Mouse (Mus musculus): ENCODE measurements around the gene Flt3l. TPM values are rescaled to one million over a fixed set of nuclear protein-coding genes. Genes with fewer than 3 reads are reported as not detected.
"Not testable (repeated sequence)": the region's sequence is repeated elsewhere in the genome, so short reads cannot be mapped to it uniquely, and the experiment has no call there.

The Flt3l gene
- polyA plus RNA-seq, 1 experiment from 2014 or later: 3.4 TPM

- no peaks in the 10 kb centered on the region for H3K27me3 ChIP-seq
- WGBS (ENCODE audit: insufficient replicate concordance): 33% methylated on average over 5 of the region's 5 CpGs
- no peaks in the 10 kb centered on the region for H3K36me3 ChIP-seq (replicated peaks)
- no peak overlapping the region for H3K9ac ChIP-seq
- H3K27ac ChIP-seq (replicated peaks): no peak overlapping the region
- H3K4me2 ChIP-seq: no peak overlapping the region
- H3K4me3 ChIP-seq (replicated peaks): no peak overlapping the region
- H3K4me1 ChIP-seq (replicated peaks): peaks cover 25% of the 10 kb centered on the region
- no peaks in the 10 kb centered on the region for H3K9me3 ChIP-seq (replicated peaks)
- ATAC-seq (ENCODE audit: insufficient read depth): no peak
Measured at GRCm38 (mm10) chr7:45107052-45107645, 29.1 kb downstream of the Flt3l start.

GRCm38 (mm10) chr7:45106441-45106840, 29.8 kb downstream of the Flt3l start:
- H3K9me3 ChIP-seq (replicated peaks): no peaks in the 10 kb centered on the region
- H3K4me1 ChIP-seq (replicated peaks): peaks cover 21% of the 10 kb centered on the region
- WGBS (ENCODE audit: insufficient replicate concordance): 67% methylated on average over 6 of the region's 6 CpGs
- H3K27ac ChIP-seq (replicated peaks): no peak overlapping the region
- no peaks in the 10 kb centered on the region for H3K36me3 ChIP-seq (replicated peaks)
- ATAC-seq (ENCODE audit: insufficient read depth): no peak
- no peaks in the 10 kb centered on the region for H3K27me3 ChIP-seq
- H3K9ac ChIP-seq: no peak overlapping the region
- no peak overlapping the region for H3K4me2 ChIP-seq
- no peak overlapping the region for H3K4me3 ChIP-seq (replicated peaks)

- Histone ChIP-seq H3K27ac (replicated peaks) (no peak overlapping the region), H3K4me1 (replicated peaks) (peaks cover 21% of the 10 kb centered on the region), H3K9me3 (replicated peaks) (no peaks in the 10 kb centered on the region), H3K27me3 (no peaks in the 10 kb centered on the region), H3K9ac (no peak overlapping the region), H3K4me3 (replicated peaks) (no peak overlapping the region), H3K4me2 (no peak overlapping the region), H3K36me3 (replicated peaks) (no peaks in the 10 kb centered on the region)
- ATAC-seq (ENCODE audit: insufficient read depth): no peak
- 65% methylated on average over 8 of the region's 8 CpGs for WGBS (ENCODE audit: insufficient replicate concordance)
Measured at GRCm38 (mm10) chr7:45105491-45105890, 30.7 kb downstream of the Flt3l start.

GRCm38 (mm10) chr7:45104941-45105340, 31.3 kb downstream of the Flt3l start:
- Histone ChIP-seq H3K36me3 (replicated peaks) (no peaks in the 10 kb centered on the region), H3K27ac (replicated peaks) (no peak overlapping the region), H3K4me1 (replicated peaks) (peaks cover 21% of the 10 kb centered on the region), H3K4me3 (replicated peaks) (no peak overlapping the region), H3K9ac (no peak overlapping the region), H3K4me2 (no peak overlapping the region), H3K9me3 (replicated peaks) (no peaks in the 10 kb centered on the region), H3K27me3 (no peaks in the 10 kb centered on the region)
- WGBS (ENCODE audit: insufficient replicate concordance): 65% methylated on average over 5 of the region's 5 CpGs
- ATAC-seq (ENCODE audit: insufficient read depth): no peak

GRCm38 (mm10) chr7:45103652-45104180, 32.5 kb downstream of the Flt3l start, which contains the start of gene Fcgrt:
Gene Fcgrt, minus strand, starts transcription at chr7:45103851.
- no peaks in the 10 kb centered on the region for H3K36me3 ChIP-seq (replicated peaks)
- H3K9me3 ChIP-seq (replicated peaks): no peaks in the 10 kb centered on the region
- 0 out of 2 replicates have a peak within 1 kb of the TSS, but pooled peaks have one; percentile 18 for H3K9ac ChIP-seq
- peaks cover 21% of the 10 kb centered on the region for H3K4me1 ChIP-seq (replicated peaks)
- peak within 1 kb of the TSS; percentile 42 for H3K4me3 ChIP-seq (replicated peaks)
- ATAC-seq (ENCODE audit: insufficient read depth): peak; percentile 84
- H3K4me2 ChIP-seq: peak within 1 kb of the TSS; percentile 57
- peak within 1 kb of the TSS; percentile 78 for H3K27ac ChIP-seq (replicated peaks)
- 44% methylated on average over 7 of the region's 7 CpGs for WGBS (ENCODE audit: insufficient replicate concordance)
- H3K27me3 ChIP-seq: no peaks in the 10 kb centered on the region

- Histone ChIP-seq H3K27ac (replicated peaks) (peak overlapping the region; percentile 78), H3K9ac (0 out of 2 replicates have a peak overlapping the region, but pooled peaks have one; percentile 18), H3K4me3 (replicated peaks) (peak overlapping the region; percentile 42), H3K4me1 (replicated peaks) (peaks cover 21% of the 10 kb centered on the region), H3K9me3 (replicated peaks) (no peaks in the 10 kb centered on the region), H3K36me3 (replicated peaks) (no peaks in the 10 kb centered on the region), H3K27me3 (no peaks in the 10 kb centered on the region), H3K4me2 (peak overlapping the region; percentile 57)
- peak; percentile 22 for ATAC-seq (ENCODE audit: insufficient read depth)
- 57% methylated on average over 9 of the region's 9 CpGs for WGBS (ENCODE audit: insufficient replicate concordance)
Measured at GRCm38 (mm10) chr7:45102940-45103585, 33.2 kb downstream of the Flt3l start.

GRCm38 (mm10) chr7:45102441-45102840, 33.8 kb downstream of the Flt3l start:
- Histone ChIP-seq H3K9me3 (replicated peaks) (no peaks in the 10 kb centered on the region), H3K4me2 (peak overlapping the region; percentile 57), H3K36me3 (replicated peaks) (no peaks in the 10 kb centered on the region), H3K4me1 (replicated peaks) (peaks cover 21% of the 10 kb centered on the region), H3K27me3 (no peaks in the 10 kb centered on the region), H3K9ac (no peak overlapping the region), H3K4me3 (replicated peaks) (peak overlapping the region; percentile 42), H3K27ac (replicated peaks) (no peak overlapping the region)
- no peak for ATAC-seq (ENCODE audit: insufficient read depth)
- 47% methylated on average over 11 of the region's 11 CpGs for WGBS (ENCODE audit: insufficient replicate concordance)

- no peak for ATAC-seq (ENCODE audit: insufficient read depth)
- peaks cover 24% of the 10 kb centered on the region for H3K4me1 ChIP-seq (replicated peaks)
- H3K36me3 ChIP-seq (replicated peaks): no peaks in the 10 kb centered on the region
- H3K9ac ChIP-seq: no peak overlapping the region
- H3K4me2 ChIP-seq: no peak overlapping the region
- H3K27ac ChIP-seq (replicated peaks): no peak overlapping the region
- 74% methylated on average over 6 of the region's 6 CpGs for WGBS (ENCODE audit: insufficient replicate concordance)
- H3K9me3 ChIP-seq (replicated peaks): no peaks in the 10 kb centered on the region
- H3K27me3 ChIP-seq: no peaks in the 10 kb centered on the region
- H3K4me3 ChIP-seq (replicated peaks): no peak overlapping the region
Measured at GRCm38 (mm10) chr7:45100046-45100445, 36.2 kb downstream of the Flt3l start.

GRCm38 (mm10) chr7:45098541-45099240, 37.5 kb downstream of the Flt3l start:
- no peak overlapping the region for H3K27ac ChIP-seq (replicated peaks)
- H3K4me1 ChIP-seq (replicated peaks): peaks cover 16% of the 10 kb centered on the region
- no peaks in the 10 kb centered on the region; the same call in 1 of the 2 replicates for H3K27me3 ChIP-seq
- no peak for ATAC-seq (ENCODE audit: insufficient read depth)
- no peak overlapping the region for H3K9ac ChIP-seq
- no peak overlapping the region for H3K4me2 ChIP-seq
- WGBS (ENCODE audit: insufficient replicate concordance): 70% methylated on average over 8 of the region's 8 CpGs
- H3K36me3 ChIP-seq (replicated peaks): no peaks in the 10 kb centered on the region
- no peak overlapping the region for H3K4me3 ChIP-seq (replicated peaks)
- no peaks in the 10 kb centered on the region for H3K9me3 ChIP-seq (replicated peaks)

- Histone ChIP-seq H3K9me3 (replicated peaks) (no peaks in the 10 kb centered on the region), H3K4me2 (no peak overlapping the region), H3K4me1 (replicated peaks) (peaks cover 16% of the 10 kb centered on the region), H3K27me3 (no peaks in the 10 kb centered on the region; the same call in 1 of the 2 replicates), H3K36me3 (replicated peaks) (no peaks in the 10 kb centered on the region), H3K9ac (no peak overlapping the region), H3K4me3 (replicated peaks) (no peak overlapping the region), H3K27ac (replicated peaks) (peak overlapping the region; percentile 45; the same call in 1 of the 2 replicates)
- WGBS (ENCODE audit: insufficient replicate concordance): 25% methylated on average over 6 of the region's 6 CpGs
- ATAC-seq (ENCODE audit: insufficient read depth): peak; percentile 25; the same call in 1 of the 2 replicates
Measured at GRCm38 (mm10) chr7:45097479-45097878, 38.8 kb downstream of the Flt3l start.

- not testable (repeated sequence) for H3K4me3 ChIP-seq (replicated peaks); H3K9me3 ChIP-seq (replicated peaks); H3K27me3 ChIP-seq; H3K36me3 ChIP-seq (replicated peaks); ATAC-seq (ENCODE audit: insufficient read depth); H3K9ac ChIP-seq; H3K27ac ChIP-seq (replicated peaks); H3K4me2 ChIP-seq
- H3K4me1 ChIP-seq (replicated peaks): peaks cover 28% of the 10 kb centered on the region
- WGBS (ENCODE audit: insufficient replicate concordance): 78% methylated on average over 14 of the region's 14 CpGs
Measured at GRCm38 (mm10) chr7:45095965-45096364, 40.3 kb downstream of the Flt3l start.
